Comparison of ENCODE assay signal across 13 mouse cellular contexts in the genomic region with DNA sequence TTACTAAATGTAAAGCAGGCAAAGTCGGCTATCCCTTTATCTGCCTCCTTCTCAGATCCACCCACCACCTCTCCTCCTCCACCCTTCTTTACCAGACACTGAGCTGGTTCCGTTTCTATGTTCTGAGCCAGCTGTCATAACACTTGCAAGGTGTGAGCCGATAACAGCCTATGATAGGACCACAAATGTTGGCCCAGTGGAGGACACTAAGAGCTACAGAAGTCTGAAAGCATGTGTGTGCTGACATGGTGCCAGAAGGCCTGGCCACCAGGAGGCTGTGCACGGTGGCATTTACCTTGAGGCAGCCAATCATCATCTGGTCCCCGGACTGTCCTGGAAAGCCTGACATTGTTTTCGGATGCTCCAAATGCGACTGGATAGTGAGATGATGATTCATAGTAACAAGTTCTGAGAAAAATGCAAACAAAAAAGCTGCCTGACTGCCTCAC.
DNase-seq lines count a peak whose midpoint lies in the region; ATAC-seq lines count a peak whose summit lies in the region.
"Had no signal": no experiment of that assay in that cellular context is flagged by ENCODE, and none has a peak within 500 bp of the region (broad histone marks: within the 10 kb centered on the region; RNA-seq: fewer than 3 reads in every experiment).

No protein-coding gene starts in this region.

- peak; percentile 98 for ATAC-seq in megakaryocyte-erythroid progenitor cell, adult 5-6 weeks (replicated peaks; ENCODE audit: low FRiP score, low TSS enrichment, poor library complexity, severe bottlenecking)
- ATAC-seq: forebrain, embryonic 15.5 days; midbrain, embryonic 16.5 days; Patski had no signal

- DNase-seq in cerebellum, postnatal 10 days: peak; percentile 48 to 55
- DNase-seq in cerebellum, adult 11 months: no peak
- DNase-seq in lung, postnatal 10 days: peak; percentile 70
- no peak for DNase-seq in lung, postnatal 36 days
- DNase-seq in cerebellum, postnatal 25 days: peak; percentile 42 to 61
- no peak for DNase-seq in adrenal gland, postnatal 36 days
- no peak for DNase-seq in gastrocnemius, postnatal 25 days
- DNase-seq: B cell, adult 2 months; thymus, postnatal 25 days had no signal

Comparison
In these comparisons a context has a peak if more than half of its experiments do, and no peak if none do; other contexts are left out.
1. DNase-seq: peak in cerebellum, postnatal 10 days (2 of 2), lung, postnatal 10 days (single experiment) and cerebellum, postnatal 25 days (2 of 2); none in cerebellum, adult 11 months (single experiment), lung, postnatal 36 days (single experiment), adrenal gland, postnatal 36 days (0 of 2) and gastrocnemius, postnatal 25 days (single experiment).